Mouse (Mus musculus): Measurements from ENCODE around the gene Pou5f1.
"Not testable (repeated sequence)": the region's sequence is repeated elsewhere in the genome, so short reads cannot be mapped to it uniquely, and the experiment has no call there.

The Pou5f1 gene

GRCm38 (mm10) chr17:35505776-35506175 lies at the start of gene Pou5f1:
Pou5f1 (plus strand) TSS chr17:35506018.
- DNase-seq: no peak

- not testable (repeated sequence) for DNase-seq
These were observed 47.6 kb upstream of the Pou5f1 start for GRCm38 (mm10) chr17:35458247-35458646.

- DNase-seq: not testable (repeated sequence)
These were observed 45.1 kb upstream of the Pou5f1 start for GRCm38 (mm10) chr17:35460513-35461341.

GRCm38 (mm10) chr17:35465651-35466050 lies 40.2 kb upstream of the Pou5f1 start:
- DNase-seq: peak in 1 of 2 experiments; percentile 13

- DNase-seq: peak in 1 of 2 experiments; percentile 6
These were observed 36.9 kb upstream of the Pou5f1 start for GRCm38 (mm10) chr17:35468936-35469335.

- no peak for DNase-seq
These were observed 35.7 kb upstream of the Pou5f1 start, which contains the start of gene H2-Q10 for GRCm38 (mm10) chr17:35469842-35470751. H2-Q10 (plus strand) TSS chr17:35470089.

- peak; percentile 43 to 69 for DNase-seq
These were observed 21.8 kb upstream of the Pou5f1 start for GRCm38 (mm10) chr17:35484066-35484465.

- DNase-seq: no peak
These were observed 20.1 kb upstream of the Pou5f1 start for GRCm38 (mm10) chr17:35485702-35486101.

- no peak for DNase-seq
These were observed 19.1 kb upstream of the Pou5f1 start for GRCm38 (mm10) chr17:35486726-35487125.

- DNase-seq: no peak
These were observed 17.8 kb upstream of the Pou5f1 start for GRCm38 (mm10) chr17:35488041-35488440.

GRCm38 (mm10) chr17:35490320-35490719 lies 15.5 kb upstream of the Pou5f1 start:
- no peak for DNase-seq

GRCm38 (mm10) chr17:35497124-35497523 lies 8.7 kb upstream of the Pou5f1 start:
- DNase-seq: no peak

GRCm38 (mm10) chr17:35502226-35502625 lies 3.6 kb upstream of the Pou5f1 start:
- DNase-seq: no peak

- DNase-seq: no peak
These were observed 3.1 kb upstream of the Pou5f1 start for GRCm38 (mm10) chr17:35502762-35503161.

- no peak for DNase-seq
These were observed 2.0 kb upstream of the Pou5f1 start for GRCm38 (mm10) chr17:35503849-35504248.

GRCm38 (mm10) chr17:35504628-35505481 lies 963 bp upstream of the Pou5f1 start:
- DNase-seq: no peak

- no peak for DNase-seq
These were observed 1.1 kb downstream of the Pou5f1 start for GRCm38 (mm10) chr17:35506881-35507280.

GRCm38 (mm10) chr17:35507556-35508260 lies 1.9 kb downstream of the Pou5f1 start:
- no peak for DNase-seq

GRCm38 (mm10) chr17:35508279-35508678 lies 2.5 kb downstream of the Pou5f1 start:
- DNase-seq: not testable (repeated sequence)

GRCm38 (mm10) chr17:35509284-35509683 lies 3.5 kb downstream of the Pou5f1 start:
- peak; percentile 62 to 63 for DNase-seq

GRCm38 (mm10) chr17:35512916-35513626 lies 7.3 kb downstream of the Pou5f1 start:
- no peak for DNase-seq
